Mouse (Mus musculus) neutrophil, adult 59 days (primary cell): ENCODE results near the gene Crtc3. TPM values are rescaled to one million over a fixed set of nuclear protein-coding genes. Genes with fewer than 3 reads are reported as not detected.

Experiments used
- total RNA-seq, 2 experiments: library from RNA; stranded (reverse); gene quantifications; 1 replicate in 1 of 2; 2 replicates in 1 of 2; pipeline ENCODE4 v1.2.4; 2023

Crtc3 gene
- 10 to 100 TPM; 24.3 to 28.2 TPM for total RNA-seq

GRCm38 (mm10) chr7:80688556-80689220, at the start of gene Crtc3:
Gene Crtc3 (minus strand): TSS chr7:80688877.

Other genes starting within 250 kb of the Crtc3 start
- gene Blm, start 153.8 kb downstream of the Crtc3 start, total RNA-seq: 10 to 100 TPM; 18.1 to 20.0 TPM
- 100 to 1,000 TPM; 673 to 690 TPM for gene Iqgap1, start 137.1 kb upstream of the Crtc3 start, total RNA-seq
- gene Zscan2, start 172.0 kb upstream of the Crtc3 start, total RNA-seq: 1 to 10 TPM; 4.0 to 4.3 TPM
- gene Wdr73, start 212.4 kb upstream of the Crtc3 start, total RNA-seq: 1 to 10 TPM; 4.8 to 7.5 TPM
- 1 to 10 TPM; 3.2 to 8.8 TPM for gene Nmb, start 216.2 kb upstream of the Crtc3 start, total RNA-seq